Mouse (Mus musculus): ENCODE results near the gene 1810009A15Rik.

1810009A15Rik gene

GRCm38 (mm10) chr19:8920073-8920736, 31.6 kb downstream of the 1810009A15Rik start, which contains the start of gene B3gat3:
TSS of gene B3gat3 (plus strand) at chr19:8920374.
- DNase-seq (ENCODE audit: low read depth in 2 of 2, low spot score in 2 of 2), result peak; percentile 57 to 63

- DNase-seq (ENCODE audit: low read depth in 2 of 2, low spot score in 2 of 2), result no peak
Observed at GRCm38 (mm10) chr19:8920836-8921291, 32.2 kb downstream of the 1810009A15Rik start.

GRCm38 (mm10) chr19:8921741-8922140, 33.1 kb downstream of the 1810009A15Rik start:
- no peak for DNase-seq (ENCODE audit: low read depth in 2 of 2, low spot score in 2 of 2)

- DNase-seq (ENCODE audit: low read depth in 2 of 2, low spot score in 2 of 2), result no peak
Observed at GRCm38 (mm10) chr19:8926766-8927165, 38.1 kb downstream of the 1810009A15Rik start.

- no peak for DNase-seq (ENCODE audit: low read depth in 2 of 2, low spot score in 2 of 2)
Observed at GRCm38 (mm10) chr19:8927891-8928525, 39.4 kb downstream of the 1810009A15Rik start.

- DNase-seq (ENCODE audit: low read depth in 2 of 2, low spot score in 2 of 2), result peak in 1 of 2 experiments; percentile 20
Observed at GRCm38 (mm10) chr19:8928689-8929223, 40.1 kb downstream of the 1810009A15Rik start.

- peak; percentile 77 to 83 for DNase-seq (ENCODE audit: low read depth in 2 of 2, low spot score in 2 of 2)
Observed at GRCm38 (mm10) chr19:8929224-8930088, 40.8 kb downstream of the 1810009A15Rik start, which contains the start of the genes Rom1 and Eml3. TSS of gene Rom1 (minus strand) at chr19:8929356. TSS of gene Eml3 (plus strand) at chr19:8929552.

- no peak for DNase-seq (ENCODE audit: low read depth in 2 of 2, low spot score in 2 of 2)
Observed at GRCm38 (mm10) chr19:8930117-8930516, 41.5 kb downstream of the 1810009A15Rik start.

GRCm38 (mm10) chr19:8930771-8931170, 42.1 kb downstream of the 1810009A15Rik start:
- DNase-seq (ENCODE audit: low read depth in 2 of 2, low spot score in 2 of 2), result no peak

GRCm38 (mm10) chr19:8936736-8937135, 48.1 kb downstream of the 1810009A15Rik start:
- DNase-seq (ENCODE audit: low read depth in 2 of 2, low spot score in 2 of 2), result no peak

Data from CD8-positive naive resting alpha-beta T cell, adult 2 months (primary cell).